Mouse (Mus musculus): Measurements from ENCODE around the gene Gm9774. TPM values are rescaled to one million over a fixed set of nuclear protein-coding genes. Genes with fewer than 3 reads are reported as not detected.

The Gm9774 gene
- total RNA-seq (2021), result 1 to 10 TPM; 2.6 to 6.5 TPM
- long read RNA-seq, experiment 1, partial matches to known transcripts, result 0 of 1 reads
- long read RNA-seq, experiment 1, other reads (novel, unspliced or antisense), result 0 of 1 reads
- long read RNA-seq, experiment 2, partial matches to known transcripts, result 0 of 2 reads
- long read RNA-seq, experiment 2, other reads (novel, unspliced or antisense), result 1 of 2 reads

DNA sequence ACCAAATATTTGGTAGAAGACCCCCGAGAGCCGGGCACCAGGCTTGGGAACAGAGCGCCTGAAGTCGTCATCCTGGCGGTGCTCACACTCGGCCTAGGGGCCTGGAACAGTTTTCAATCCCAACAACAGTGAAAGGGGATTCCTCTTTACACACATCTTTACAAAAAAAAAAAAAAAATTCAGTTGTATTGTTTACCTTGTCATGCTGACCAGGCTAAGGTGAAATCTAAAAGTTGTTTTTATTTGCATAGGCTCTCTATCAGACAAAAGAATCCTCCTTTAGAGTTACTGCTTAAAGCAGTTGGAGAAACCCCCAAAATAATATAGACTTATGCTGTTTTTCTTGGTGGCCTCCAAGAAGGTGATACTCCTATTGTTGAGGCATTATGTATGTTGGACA, at the start of gene Gm9774:
TSS of gene Gm9774 (minus strand) at position 101 of the 400 bp plus-strand sequence.
- no peak for TF ChIP-seq CTCF (IDR thresholded peaks at IDR 0.05)
- Histone ChIP-seq H3K27ac (no peak within 1 kb of the TSS), H3K4me3 (no peak within 1 kb of the TSS)
- no peak for DNase-seq
- intact Hi-C loops (cut with DNase I), result no loop called here

DNA sequence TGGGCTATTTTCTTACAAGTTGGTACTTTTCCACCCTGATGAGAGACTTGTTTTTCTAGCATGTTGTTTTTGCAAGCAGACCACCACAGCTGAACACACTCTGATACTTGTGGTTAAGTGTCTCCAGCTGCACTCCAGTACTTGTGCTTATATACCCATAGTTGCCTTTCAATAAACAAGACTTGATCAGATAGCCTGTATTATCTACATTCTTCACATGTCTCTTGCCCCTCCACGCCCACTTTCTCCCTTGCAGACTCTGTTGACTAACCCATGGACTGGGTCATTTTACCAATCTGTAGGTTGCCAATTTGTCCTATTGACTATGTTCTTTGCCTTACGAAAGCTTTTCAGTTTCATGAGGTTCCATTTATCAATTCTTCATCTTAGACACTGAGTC, 40.9 kb upstream of the Gm9774 start:
- H3K27ac ChIP-seq, result no peak overlapping the region
- intact Hi-C loops (cut with DNase I), result no loop called here
- no peak for TF ChIP-seq CTCF (IDR thresholded peaks at IDR 0.05)
- no peak overlapping the region for H3K4me3 ChIP-seq
- no peak for DNase-seq

GRCm38 (mm10) chr3:92467424-92467823, 38.2 kb upstream of the Gm9774 start:
- no peak for TF ChIP-seq CTCF (IDR thresholded peaks at IDR 0.05)
- H3K27ac ChIP-seq, result no peak overlapping the region
- intact Hi-C loops (cut with DNase I), result no loop called here
- H3K4me3 ChIP-seq, result no peak overlapping the region
- DNase-seq, result no peak

DNA sequence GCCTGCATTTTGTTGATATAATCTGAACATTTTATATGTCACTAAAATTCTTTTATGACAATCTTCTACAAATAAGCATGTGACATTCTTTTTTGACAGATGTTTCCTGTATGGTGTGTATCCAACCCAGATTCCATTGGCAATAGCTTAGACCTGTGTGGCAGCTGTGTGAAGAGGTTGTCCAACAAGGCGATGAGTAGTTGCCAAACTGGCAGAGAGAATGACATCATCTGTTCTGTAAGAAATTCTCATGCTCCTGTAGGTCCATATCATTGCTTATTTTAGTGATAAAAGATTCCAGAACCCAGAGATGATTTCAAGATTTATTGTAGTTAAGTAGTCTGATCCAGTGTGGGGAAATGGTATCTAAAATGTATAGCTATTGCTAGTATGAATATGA, 37.4 kb upstream of the Gm9774 start:
- DNase-seq, result no peak
- TF ChIP-seq CTCF (IDR thresholded peaks at IDR 0.05), result no peak
- no peak overlapping the region for H3K4me3 ChIP-seq
- intact Hi-C loops (cut with DNase I), result no loop called here
- no peak overlapping the region for H3K27ac ChIP-seq

- intact Hi-C loops (cut with DNase I), result no loop called here
These were observed 29.4 kb upstream of the Gm9774 start, which contains the start of gene Sprr3 for GRCm38 (mm10) chr3:92458620-92459019. Gene Sprr3 (minus strand): TSS chr3:92458720.

DNA sequence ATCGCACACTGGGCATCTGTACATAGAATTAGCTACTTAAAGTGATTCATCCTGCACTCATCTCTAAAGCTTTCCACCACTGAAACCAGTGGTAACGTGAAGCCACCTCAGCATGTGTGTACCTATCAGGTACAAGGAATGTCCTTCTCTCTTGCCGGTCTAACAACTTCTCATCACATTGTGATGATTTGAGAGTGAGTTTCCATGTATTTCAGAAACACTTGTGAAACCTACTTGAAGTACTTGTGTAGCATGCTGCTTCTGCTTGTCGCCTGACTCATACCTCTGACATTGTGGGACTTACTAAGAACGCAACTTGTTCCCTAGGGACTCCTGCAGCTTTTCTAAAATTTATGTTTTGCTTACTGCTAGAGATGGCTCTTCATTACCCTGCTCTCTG, 25.9 kb upstream of the Gm9774 start:
- intact Hi-C loops (cut with DNase I), result no loop called here
- no peak overlapping the region for H3K27ac ChIP-seq
- no peak for DNase-seq

More at GRCm38 (mm10) chr3:92458620-92459019, 29.4 kb upstream of the Gm9774 start, which contains the start of gene Sprr3:
- no peak for DNase-seq
- no peak for TF ChIP-seq CTCF (IDR thresholded peaks at IDR 0.05)
- Histone ChIP-seq H3K4me3 (no peak within 1 kb of the TSS), H3K27ac (no peak within 1 kb of the TSS)

GRCm38 (mm10) chr3:92440177-92440576, 11.0 kb upstream of the Gm9774 start:
- DNase-seq, result no peak
- Histone ChIP-seq H3K4me3 (no peak overlapping the region), H3K27ac (no peak overlapping the region)
- TF ChIP-seq CTCF (IDR thresholded peaks at IDR 0.05), result no peak
- intact Hi-C loops (cut with DNase I), result no loop called here

More for the DNA sequence above, 25.9 kb upstream of the Gm9774 start:
- no peak overlapping the region for H3K4me3 ChIP-seq
- TF ChIP-seq CTCF (IDR thresholded peaks at IDR 0.05), result no peak

- TF ChIP-seq CTCF (IDR thresholded peaks at IDR 0.05), result no peak
- intact Hi-C loops (cut with DNase I), result no loop called here
- no peak for DNase-seq
- no peak within 1 kb of the TSS for H3K4me3 ChIP-seq
- no peak within 1 kb of the TSS for H3K27ac ChIP-seq
These were observed 9.5 kb upstream of the Gm9774 start, which contains the start of gene Sprr1b for GRCm38 (mm10) chr3:92438689-92439088. Gene Sprr1b (minus strand): TSS chr3:92438789.

GRCm38 (mm10) chr3:92432282-92432681, 3.1 kb upstream of the Gm9774 start, which contains the start of gene Sprr2k:
Gene Sprr2k (plus strand): TSS chr3:92432582.
- intact Hi-C loops (cut with DNase I), result no loop called here
- H3K27ac ChIP-seq, result no peak within 1 kb of the TSS
- DNase-seq, result no peak
- no peak for TF ChIP-seq CTCF (IDR thresholded peaks at IDR 0.05)
- no peak within 1 kb of the TSS for H3K4me3 ChIP-seq

GRCm38 (mm10) chr3:92417782-92418181, 11.4 kb downstream of the Gm9774 start, which contains the start of gene Sprr2j-ps:
Gene Sprr2j-ps (plus strand): TSS chr3:92418082.
- Histone ChIP-seq H3K4me3 (no peak within 1 kb of the TSS), H3K27ac (no peak within 1 kb of the TSS)
- intact Hi-C loops (cut with DNase I), result no loop called here
- DNase-seq, result no peak
- TF ChIP-seq CTCF (IDR thresholded peaks at IDR 0.05), result no peak

DNA sequence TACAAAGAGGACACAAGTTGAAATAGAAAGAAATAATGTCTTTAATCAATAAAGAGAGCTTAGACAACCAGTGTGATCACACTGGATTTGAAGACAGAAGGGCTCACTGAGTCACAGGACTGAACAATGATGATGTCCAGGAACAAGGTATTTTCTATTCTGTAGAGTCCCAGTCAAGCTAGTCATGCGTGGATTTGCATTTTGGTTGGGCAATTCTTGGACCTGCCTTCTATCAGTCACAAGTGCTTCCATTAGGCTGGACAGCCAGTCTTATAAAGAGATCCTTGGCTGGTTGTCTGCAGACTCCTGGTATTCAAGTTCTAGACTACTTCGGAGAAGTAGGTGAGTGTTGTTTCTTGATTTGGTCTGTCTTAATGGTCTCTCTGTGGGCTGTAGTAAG, 21.5 kb downstream of the Gm9774 start, which contains the start of gene Sprr2i:
TSS of gene Sprr2i (plus strand) at position 301 of the 400 bp plus-strand sequence.
- no peak for DNase-seq
- Histone ChIP-seq H3K27ac (no peak within 1 kb of the TSS), H3K4me3 (no peak within 1 kb of the TSS)
- intact Hi-C loops (cut with DNase I), result no loop called here
- TF ChIP-seq CTCF (IDR thresholded peaks at IDR 0.05), result no peak

DNA sequence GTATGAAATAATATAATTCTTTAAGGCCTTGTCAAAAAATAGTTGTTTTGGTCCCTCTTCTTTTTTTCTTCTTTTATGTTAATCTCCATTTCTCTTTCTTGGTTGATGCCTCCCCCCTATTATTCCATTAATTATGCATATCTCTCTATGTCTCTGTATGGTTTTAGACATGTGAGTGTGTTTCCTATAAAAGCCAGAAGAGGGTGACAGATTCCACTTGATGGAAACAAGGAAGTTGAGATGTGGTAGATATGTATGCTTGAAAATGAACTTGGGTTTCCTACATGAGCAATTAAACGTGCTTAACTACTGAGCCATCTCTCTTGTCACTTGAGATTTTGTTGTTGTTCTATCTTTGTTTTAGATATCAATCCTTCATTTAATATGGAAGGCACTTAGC, 34.9 kb downstream of the Gm9774 start:
- H3K27ac ChIP-seq, result no peak overlapping the region
- DNase-seq, result no peak
- intact Hi-C loops (cut with DNase I), result no loop called here
- no peak for TF ChIP-seq CTCF (IDR thresholded peaks at IDR 0.05)
- no peak overlapping the region for H3K4me3 ChIP-seq

GRCm38 (mm10) chr3:92385385-92385784, 43.8 kb downstream of the Gm9774 start, which contains the start of gene Sprr2h:
Gene Sprr2h (plus strand): TSS chr3:92385685.
- DNase-seq, result no peak
- Histone ChIP-seq H3K4me3 (no peak within 1 kb of the TSS), H3K27ac (no peak within 1 kb of the TSS)
- intact Hi-C loops (cut with DNase I), result no loop called here
- TF ChIP-seq CTCF (IDR thresholded peaks at IDR 0.05), result no peak

Other genes with a start within 250 kb of the Gm9774 start
- not detected for gene Sprr2a1, start 213.6 kb downstream of the Gm9774 start, total RNA-seq (2021)
- gene Sprr2a2, start 213.5 kb downstream of the Gm9774 start, total RNA-seq (2021), result not detected
- gene Sprr2a3, start 144.0 kb downstream of the Gm9774 start, total RNA-seq (2021), result not detected
- gene Sprr2b, start 112.8 kb downstream of the Gm9774 start, total RNA-seq (2021), result not detected
- gene Sprr2d, start 90.3 kb downstream of the Gm9774 start, total RNA-seq (2021), result not detected
- gene Sprr2e, start 77.3 kb downstream of the Gm9774 start, total RNA-seq (2021), result not detected
- gene Sprr2f, start 64.2 kb downstream of the Gm9774 start, total RNA-seq (2021), result not detected
- gene Sprr2h, start 43.7 kb downstream of the Gm9774 start, total RNA-seq (2021), result not detected
- gene Sprr2i, start 21.4 kb downstream of the Gm9774 start, total RNA-seq (2021), result not detected
- gene Sprr2j-ps, start 11.3 kb downstream of the Gm9774 start, total RNA-seq (2021), result not detected
- not detected for gene Sprr2k, start 3.2 kb upstream of the Gm9774 start, total RNA-seq (2021)
- gene Sprr1b, start 9.4 kb upstream of the Gm9774 start, total RNA-seq (2021), result not detected
- gene Sprr3, start 29.3 kb upstream of the Gm9774 start, total RNA-seq (2021), result not detected
- not detected for gene Sprr1a, start 56.5 kb upstream of the Gm9774 start, total RNA-seq (2021)
- not detected for gene Sprr4, start 71.1 kb upstream of the Gm9774 start, total RNA-seq (2021)
- not detected for gene 2310046K23Rik, start 105.1 kb upstream of the Gm9774 start, total RNA-seq (2021)
- not detected for gene Ivl, start 144.3 kb upstream of the Gm9774 start, total RNA-seq (2021)
- gene Smcp, start 159.6 kb upstream of the Gm9774 start, total RNA-seq (2021), result not detected
- not detected for gene 2210017I01Rik, start 178.1 kb upstream of the Gm9774 start, total RNA-seq (2021)
- gene Lce6a, start 192.2 kb upstream of the Gm9774 start, total RNA-seq (2021), result not detected
- not detected for gene Lce1a1, start 218.9 kb upstream of the Gm9774 start, total RNA-seq (2021)
- gene Lce1b, start 227.5 kb upstream of the Gm9774 start, total RNA-seq (2021), result not detected
- not detected for gene Lce1a2, start 240.9 kb upstream of the Gm9774 start, total RNA-seq (2021)
- gene Lce1c, start 249.8 kb upstream of the Gm9774 start, total RNA-seq (2021), result not detected

Data from gastrocnemius, adult 2 months (tissue).